23 mouse cellular contexts compared by ENCODE assay signal in genomic region chr15:6981430-6981829, GRCm38 (mm10).
"Had no signal": no experiment of that assay in that cellular context is flagged by ENCODE, and none has a peak within 500 bp of the region (broad histone marks: within the 10 kb centered on the region; RNA-seq: fewer than 3 reads in every experiment).

No protein-coding gene starts in this region.

- ATAC-seq: liver, postnatal 0 days; midbrain, embryonic 13.5 days; midbrain, embryonic 16.5 days had no signal

- H3K4me3 ChIP-seq: kidney, embryonic 15.5 days; limb, embryonic 12.5 days; limb, embryonic 15.5 days; megakaryocyte, embryonic 14.5 days; midbrain, embryonic 10.5 days; midbrain, embryonic 13.5 days; myocyte; neural tube, embryonic 13.5 days had no signal

- H3K27ac ChIP-seq: kidney, embryonic 15.5 days; limb, embryonic 12.5 days; limb, embryonic 15.5 days; liver, embryonic 14.5 days; midbrain, embryonic 10.5 days; midbrain, embryonic 13.5 days; neural tube, embryonic 13.5 days had no signal

- H3K4me2 ChIP-seq: kidney, embryonic 15.5 days; limb, embryonic 12.5 days; limb, embryonic 15.5 days; liver, embryonic 11.5 days; lung, embryonic 14.5 days; midbrain, embryonic 13.5 days; neural tube, embryonic 13.5 days had no signal

- H3K9ac ChIP-seq: kidney, embryonic 15.5 days; limb, embryonic 12.5 days; limb, embryonic 15.5 days; liver, embryonic 14.5 days; liver, postnatal 0 days; lung, embryonic 14.5 days; midbrain, embryonic 13.5 days; neural tube, embryonic 13.5 days had no signal

- DNase-seq: kidney, postnatal 10 days; kidney, postnatal 4 days; left cerebral cortex, postnatal 4 days; liver, postnatal 0 days; lung, embryonic 14.5 days; lung, postnatal 10 days; lung, postnatal 36 days; right cerebral cortex, adult 18-20 months; right cerebral cortex, postnatal 14 days; right cerebral cortex, postnatal 4 days; thymus, adult 18-20 months; thymus, postnatal 36 days had no signal

- H3K9me3 ChIP-seq: kidney, embryonic 15.5 days; limb, embryonic 12.5 days; limb, embryonic 15.5 days; midbrain, embryonic 10.5 days; midbrain, embryonic 13.5 days; neural tube, embryonic 13.5 days had no signal

- H3K4me1 ChIP-seq: midbrain, embryonic 13.5 days; neural tube, embryonic 13.5 days had no signal

- H3K27me3 ChIP-seq: kidney, embryonic 15.5 days; limb, embryonic 15.5 days; midbrain, embryonic 13.5 days; neural tube, embryonic 13.5 days had no signal

- H3K36me3 ChIP-seq: kidney, embryonic 15.5 days; limb, embryonic 12.5 days; limb, embryonic 15.5 days; midbrain, embryonic 10.5 days; midbrain, embryonic 13.5 days; neural tube, embryonic 13.5 days had no signal
